Mouse (Mus musculus) E14TG2a.4 (cell line): Measurements from ENCODE around the gene Ifna6.

Experiments
- H3K27me3 ChIP-seq: 2 replicates; pipeline ENCODE4 v1.6.1; 2014; ENCODE audit warnings: low read length, control low read depth; ENCODE audit not compliant: insufficient read depth
- H3K36me3 ChIP-seq: 2 replicates; pipeline ENCODE4 v1.6.1; 2014; ENCODE audit warnings: low read length, control low read depth; ENCODE audit not compliant: insufficient read depth
- H3K4me1 ChIP-seq: replicated peaks from 2 replicates; pipeline ENCODE4 v1.6.1; 2014; ENCODE audit warnings: low read depth, low read length, control low read depth
- H3K4me3 ChIP-seq: replicated peaks from 2 replicates; pipeline ENCODE4 v1.5.1; 2014; ENCODE audit warnings: mild to moderate bottlenecking, low read length
- H3K9me3 ChIP-seq: 2 replicates; pipeline ENCODE4 v1.6.1; 2014; ENCODE audit warnings: low read length, control low read depth
- CTCF ChIP-seq: conservative IDR thresholded peaks from 2 replicates; pipeline ENCODE4 v1.5.1; 2014; ENCODE audit warnings: low read length
- NANOG ChIP-seq: IDR thresholded peaks from 2 replicates; pipeline ENCODE4 v1.6.1; 2014; ENCODE audit warnings: borderline replicate concordance, low read length, mixed read lengths
- POU5F1 ChIP-seq: IDR thresholded peaks from 2 replicates; pipeline ENCODE4 v1.6.1; 2014; ENCODE audit warnings: low read length, borderline replicate concordance

Ifna6 gene

DNA sequence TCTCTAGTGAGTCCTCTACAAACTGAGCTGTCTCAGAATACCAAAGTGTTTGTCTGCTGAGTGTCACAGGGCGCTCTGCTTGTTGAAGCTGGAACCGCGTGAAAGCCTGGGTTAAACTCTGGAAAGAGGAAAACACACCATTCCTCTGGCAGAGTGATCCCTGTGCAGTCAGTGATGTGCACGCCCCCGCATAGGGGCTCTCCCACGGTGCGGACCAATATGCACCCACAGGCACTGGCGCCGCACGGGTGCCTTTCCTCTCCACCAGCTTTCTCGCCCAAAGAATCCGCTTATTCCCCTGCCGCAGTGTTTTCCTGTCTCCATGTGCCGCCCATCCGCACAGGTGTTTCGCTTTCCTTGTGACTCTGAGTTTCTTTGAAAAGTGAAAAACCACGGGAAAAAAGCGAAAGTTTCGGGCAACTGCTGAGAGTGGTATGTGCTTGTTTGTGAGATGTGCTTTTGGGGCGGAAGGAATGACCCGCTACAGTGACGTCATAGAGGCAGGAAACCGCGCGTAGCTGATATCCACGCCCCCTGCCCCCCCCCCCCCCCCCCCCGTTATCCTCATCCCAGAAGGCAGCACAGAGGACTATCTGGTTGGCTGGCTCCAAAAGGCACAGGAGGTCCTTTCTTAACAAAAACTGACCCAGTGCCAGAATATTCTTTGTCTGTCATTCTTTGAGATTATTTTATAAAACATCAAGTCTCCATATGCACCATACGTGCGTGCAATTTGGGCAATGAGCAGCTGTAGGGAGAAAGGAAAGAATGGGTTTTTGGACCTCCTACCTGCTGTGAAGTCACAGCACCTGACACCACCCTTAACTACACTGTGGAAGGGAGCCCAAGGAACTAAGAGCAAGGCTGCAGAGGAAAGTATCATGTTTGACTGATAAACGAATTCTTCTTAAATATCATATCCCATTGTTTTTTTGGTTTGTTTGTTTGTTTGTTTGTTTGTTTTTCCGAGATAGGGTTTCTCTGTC, 41.0 kb downstream of the Ifna6 start:
- no peaks in the 10 kb centered on the region for H3K9me3 ChIP-seq
- H3K4me1 ChIP-seq: peaks cover 32% of the 10 kb centered on the region
- H3K27me3 ChIP-seq: peaks cover 30% of the 10 kb centered on the region
- no peaks in the 10 kb centered on the region for H3K36me3 ChIP-seq
- peak overlapping the region; percentile 76 for H3K4me3 ChIP-seq
- no peak for TF ChIP-seq POU5F1
- TF ChIP-seq CTCF: no peak

DNA sequence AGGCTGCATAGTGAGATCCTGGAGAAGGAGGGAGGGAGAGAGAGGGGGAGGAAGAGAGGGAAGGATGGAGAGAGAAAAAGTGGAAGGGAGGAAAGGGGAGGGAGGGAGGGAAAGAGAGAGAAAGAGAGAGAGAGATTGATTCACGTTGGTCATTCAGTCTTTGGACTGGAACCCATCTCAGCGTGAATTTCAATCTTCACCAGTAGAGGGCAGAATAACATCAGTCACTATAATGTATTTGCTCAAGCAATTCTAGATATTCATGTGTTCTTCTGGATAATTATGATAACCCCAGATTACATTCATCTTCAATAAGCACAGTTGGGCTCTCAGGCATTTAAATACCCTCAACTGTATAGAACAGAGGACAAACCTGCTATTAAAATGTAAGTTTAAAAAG, 45.5 kb downstream of the Ifna6 start:
- Histone ChIP-seq H3K9me3 (no peaks in the 10 kb centered on the region), H3K4me3 (no peak overlapping the region), H3K27me3 (peaks cover 20% of the 10 kb centered on the region), H3K4me1 (peaks cover 14% of the 10 kb centered on the region), H3K36me3 (no peaks in the 10 kb centered on the region)
- TF ChIP-seq NANOG: no peak
- no peak for TF ChIP-seq POU5F1
- peak; percentile 48 for TF ChIP-seq CTCF

DNA sequence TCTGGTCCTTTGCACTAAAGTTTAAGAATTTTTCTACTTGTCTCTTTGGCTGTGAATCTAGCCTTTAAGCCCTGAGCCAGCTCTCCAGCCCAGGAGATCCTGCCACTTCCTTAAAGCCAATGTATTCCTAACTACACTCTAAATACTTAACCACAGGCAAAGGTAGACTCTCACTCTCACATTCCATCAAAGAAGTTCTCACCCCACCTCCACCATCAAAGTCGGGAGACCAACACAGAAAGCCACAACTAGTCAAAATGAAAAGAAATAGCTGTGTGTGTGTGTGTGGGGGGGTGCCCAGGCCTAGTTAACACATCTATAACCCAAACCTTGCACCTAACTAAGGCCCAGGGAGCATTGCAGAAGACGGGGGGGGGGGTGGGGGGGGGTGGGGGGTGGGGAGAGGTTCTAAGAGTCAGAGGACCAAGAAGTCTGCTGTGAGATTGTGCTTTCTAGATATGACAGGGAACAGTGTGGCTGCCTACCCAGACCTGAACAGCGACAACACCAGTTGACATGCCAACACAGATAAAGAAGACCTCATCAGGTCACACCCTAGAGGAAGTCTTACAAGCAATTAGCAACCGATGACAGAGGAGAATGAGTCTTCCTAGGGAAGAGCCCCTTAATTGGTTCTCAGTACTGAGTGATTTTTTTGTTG, 48.3 kb downstream of the Ifna6 start:
- no peak for TF ChIP-seq CTCF
- TF ChIP-seq NANOG: no peak
- no peak for TF ChIP-seq POU5F1
- H3K9me3 ChIP-seq: no peaks in the 10 kb centered on the region
- H3K36me3 ChIP-seq: no peaks in the 10 kb centered on the region
- peaks cover 7% of the 10 kb centered on the region for H3K27me3 ChIP-seq
- H3K4me1 ChIP-seq: 0 out of 2 replicates have a peak, but pooled peaks cover 4% of the 10 kb centered on the region
- H3K4me3 ChIP-seq: no peak overlapping the region

DNA sequence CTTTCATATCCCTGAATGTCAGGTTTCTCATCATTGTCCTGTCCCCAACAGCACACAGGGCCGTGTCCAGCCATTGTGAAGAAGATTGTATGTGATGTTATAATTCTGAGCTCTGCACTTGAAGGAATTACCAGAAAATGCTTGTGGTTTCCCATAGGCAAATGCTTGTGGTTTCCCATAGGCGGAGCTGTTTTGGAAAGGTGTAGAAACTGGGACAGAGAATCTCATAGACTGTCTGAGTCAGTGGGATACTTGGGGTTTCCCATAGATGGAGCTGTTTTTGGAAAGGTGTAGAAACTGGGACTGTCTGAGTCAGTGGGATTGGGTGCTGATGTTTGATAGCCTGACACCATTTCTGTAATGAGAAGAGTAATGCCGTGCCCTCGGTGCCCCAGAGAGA, 49.3 kb downstream of the Ifna6 start:
- H3K9me3 ChIP-seq: no peaks in the 10 kb centered on the region
- H3K27me3 ChIP-seq: peaks cover 5% of the 10 kb centered on the region; the same call in 1 of the 2 replicates
- no peak overlapping the region for H3K4me3 ChIP-seq
- H3K36me3 ChIP-seq: no peaks in the 10 kb centered on the region
- TF ChIP-seq NANOG (no peak), POU5F1 (no peak), CTCF (0 out of 2 replicates have a peak, but pooled peaks have one; percentile 15)
- 0 out of 2 replicates have a peak, but pooled peaks cover 4% of the 10 kb centered on the region for H3K4me1 ChIP-seq
